Mouse (Mus musculus) kidney, embryonic 14.5 days (tissue): ENCODE measurements around the gene Cttn. TPM values are rescaled to one million over a fixed set of nuclear protein-coding genes. Genes with fewer than 3 reads are reported as not detected.

Source experiments
- ATAC-seq: fragments of 200-750 bp; cut with Nextera tagmentation; 2 replicates; pipeline ENCODE4 v1.8.0; 2017; ENCODE audit warnings: moderate number of reproducible peaks, mild to moderate bottlenecking, moderate TSS enrichment, moderate library complexity; ENCODE audit not compliant: low FRiP score, low TSS enrichment
- H3K27ac ChIP-seq: fragments of 300-500 bp; sonication (generic); 2 replicates; pipeline ENCODE4 v1.5.1; 2014; ENCODE audit warnings: low read depth, mild to moderate bottlenecking, low read length, moderate library complexity, mixed read lengths
- H3K27me3 ChIP-seq: fragments of 300-500 bp; sonication (generic); 2 replicates; pipeline ENCODE4 v1.6.1; 2014; ENCODE audit warnings: mild to moderate bottlenecking, low read length; ENCODE audit not compliant: control insufficient read depth, insufficient read depth
- H3K36me3 ChIP-seq: fragments of 300-500 bp; sonication (generic); 2 replicates; pipeline ENCODE4 v1.6.1; 2014; ENCODE audit warnings: low read length, mixed read lengths; ENCODE audit not compliant: control insufficient read depth, insufficient read depth
- H3K4me1 ChIP-seq: fragments of 300-500 bp; sonication (generic); 2 replicates; pipeline ENCODE4 v1.6.1; 2014; ENCODE audit warnings: low read length, mixed read lengths; ENCODE audit not compliant: control insufficient read depth, insufficient read depth
- H3K4me2 ChIP-seq: fragments of 300-500 bp; sonication (generic); replicated peaks from 2 replicates; pipeline ENCODE4 v1.6.1; 2014; ENCODE audit warnings: low read depth, mild to moderate bottlenecking, low read length
- H3K4me3 ChIP-seq: fragments of 300-500 bp; sonication (generic); 2 replicates; pipeline ENCODE4 v1.5.1; 2014; ENCODE audit warnings: mild to moderate bottlenecking, low read length
- H3K9ac ChIP-seq: fragments of 300-500 bp; sonication (generic); 2 replicates; pipeline ENCODE4 v1.6.1; 2014; ENCODE audit warnings: low read depth, mild to moderate bottlenecking, low read length, moderate library complexity
- H3K9me3 ChIP-seq: fragments of 300-500 bp; sonication (generic); 2 replicates; pipeline ENCODE4 v1.6.1; 2016; ENCODE audit warnings: low read length; ENCODE audit not compliant: control insufficient read depth
- WGBS: fragments of 180-500 bp; shearing (Covaris S2); extraction: QIAGEN DNeasy Blood & Tissue Kit; methylation state at CpG from one replicate; pipeline ENCODE4 v1.1.7; 2014; 5-methylcytosine and 5-hydroxymethylcytosine counted together
- polyA plus RNA-seq: library from polyadenylated mRNA; unstranded; fragments of >200 nt; fragmentation: Nextera tagmentation; extraction: Ambion mirVana; gene quantifications from 2 replicates; pipeline ENCODE4 v1.2.1, GENCODE M21; 2014

Cttn gene
- polyA plus RNA-seq, 1 experiment from 2014 or later: 177 TPM

- peaks cover 82% of the 10 kb centered on the region for H3K36me3 ChIP-seq
- H3K27me3 ChIP-seq: no peaks in the 10 kb centered on the region
- H3K4me3 ChIP-seq: no peak overlapping the region
- ATAC-seq: no peak
- no peak overlapping the region for H3K27ac ChIP-seq
- H3K9me3 ChIP-seq: no peaks in the 10 kb centered on the region
- H3K9ac ChIP-seq: no peak overlapping the region
- no peak overlapping the region for H3K4me2 ChIP-seq
- no peaks in the 10 kb centered on the region for H3K4me1 ChIP-seq
- 92% methylated on average over 7 of the region's 7 CpGs for WGBS
Observed at GRCm38 (mm10) chr7:144438811-144439210, 32.0 kb downstream of the Cttn start.

GRCm38 (mm10) chr7:144432920-144433319 lies 37.9 kb downstream of the Cttn start:
- H3K4me3 ChIP-seq: no peak overlapping the region
- no peaks in the 10 kb centered on the region for H3K9me3 ChIP-seq
- H3K9ac ChIP-seq: no peak overlapping the region
- ATAC-seq: no peak
- no peak overlapping the region for H3K4me2 ChIP-seq
- H3K27ac ChIP-seq: no peak overlapping the region
- peaks cover 24% of the 10 kb centered on the region for H3K36me3 ChIP-seq
- H3K4me1 ChIP-seq: no peaks in the 10 kb centered on the region
- no peaks in the 10 kb centered on the region for H3K27me3 ChIP-seq
- 72% methylated on average over 2 of the region's 2 CpGs for WGBS

DNA sequence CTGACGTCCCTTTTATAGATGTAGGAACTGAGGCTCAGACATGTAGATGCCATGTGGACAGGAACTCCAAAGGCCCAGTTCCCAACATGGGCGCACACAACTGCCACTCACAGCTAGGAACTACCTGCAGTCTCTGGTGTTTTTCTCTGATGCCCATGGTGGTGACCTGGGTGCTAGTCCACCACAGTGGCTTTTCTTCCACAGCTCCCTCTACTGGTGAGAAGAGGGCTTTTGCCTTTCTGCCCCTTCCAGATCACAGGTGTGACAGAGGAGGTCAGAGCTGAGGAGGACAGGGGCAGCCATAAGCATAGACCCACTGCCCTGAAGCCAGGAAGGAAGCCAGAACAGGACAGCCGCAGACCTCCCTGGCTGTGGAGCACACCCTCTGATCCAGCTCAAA lies 43.3 kb downstream of the Cttn start:
- Histone ChIP-seq H3K27me3 (no peaks in the 10 kb centered on the region), H3K4me1 (no peaks in the 10 kb centered on the region), H3K27ac (no peak overlapping the region), H3K4me3 (no peak overlapping the region), H3K36me3 (no peaks in the 10 kb centered on the region), H3K9me3 (no peaks in the 10 kb centered on the region), H3K9ac (no peak overlapping the region), H3K4me2 (no peak overlapping the region)
- no peak for ATAC-seq
- WGBS: 88% methylated on average over 3 of the region's 3 CpGs

GRCm38 (mm10) chr7:144426594-144426993 lies 44.2 kb downstream of the Cttn start:
- Histone ChIP-seq H3K36me3 (no peaks in the 10 kb centered on the region), H3K4me1 (no peaks in the 10 kb centered on the region), H3K9ac (no peak overlapping the region), H3K27ac (no peak overlapping the region), H3K4me2 (no peak overlapping the region), H3K4me3 (no peak overlapping the region), H3K27me3 (no peaks in the 10 kb centered on the region), H3K9me3 (no peaks in the 10 kb centered on the region)
- no peak for ATAC-seq
- 93% methylated on average over 3 of the region's 3 CpGs for WGBS

GRCm38 (mm10) chr7:144425953-144426352 lies 44.9 kb downstream of the Cttn start:
- WGBS: 11% methylated on average over 8 of the region's 8 CpGs
- Histone ChIP-seq H3K36me3 (no peaks in the 10 kb centered on the region), H3K4me3 (no peak overlapping the region), H3K27me3 (no peaks in the 10 kb centered on the region), H3K9me3 (no peaks in the 10 kb centered on the region), H3K4me1 (no peaks in the 10 kb centered on the region), H3K27ac (no peak overlapping the region), H3K4me2 (no peak overlapping the region), H3K9ac (no peak overlapping the region)
- ATAC-seq: no peak

DNA sequence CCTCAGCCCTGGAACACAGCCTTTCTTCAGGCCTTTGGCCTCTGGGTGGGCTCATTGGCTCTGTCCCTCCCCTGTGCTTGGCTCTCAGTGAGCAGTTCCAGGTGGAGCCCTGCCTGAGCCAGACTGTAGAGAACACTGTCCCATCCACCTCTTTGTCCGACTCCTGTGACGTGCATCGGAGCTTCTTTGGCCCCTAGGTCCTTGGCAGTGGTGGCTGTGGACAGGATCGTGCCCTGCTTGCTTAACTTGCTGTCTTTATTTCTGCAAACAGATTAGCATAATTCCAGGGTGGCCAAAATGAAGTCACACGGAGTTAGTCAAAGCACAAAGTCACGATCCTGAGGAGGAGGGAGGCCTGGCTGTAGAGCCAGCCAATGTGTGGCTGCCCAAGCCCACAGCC lies 49.3 kb downstream of the Cttn start:
- Histone ChIP-seq H3K27ac (no peak overlapping the region), H3K27me3 (no peaks in the 10 kb centered on the region), H3K4me2 (no peak overlapping the region), H3K36me3 (no peaks in the 10 kb centered on the region), H3K9me3 (no peaks in the 10 kb centered on the region), H3K9ac (no peak overlapping the region), H3K4me3 (no peak overlapping the region), H3K4me1 (peaks cover 13% of the 10 kb centered on the region)
- 78% methylated on average over 6 of the region's 6 CpGs for WGBS
- ATAC-seq: no peak

- 20% methylated on average over 16 of the region's 16 CpGs for WGBS
- Histone ChIP-seq H3K9ac (no peak overlapping the region), H3K4me2 (no peak overlapping the region), H3K36me3 (no peaks in the 10 kb centered on the region), H3K27me3 (no peaks in the 10 kb centered on the region), H3K27ac (no peak overlapping the region), H3K9me3 (no peaks in the 10 kb centered on the region), H3K4me3 (no peak overlapping the region), H3K4me1 (peaks cover 13% of the 10 kb centered on the region)
- no peak for ATAC-seq
Observed at GRCm38 (mm10) chr7:144420552-144420951, 50.3 kb downstream of the Cttn start.

DNA sequence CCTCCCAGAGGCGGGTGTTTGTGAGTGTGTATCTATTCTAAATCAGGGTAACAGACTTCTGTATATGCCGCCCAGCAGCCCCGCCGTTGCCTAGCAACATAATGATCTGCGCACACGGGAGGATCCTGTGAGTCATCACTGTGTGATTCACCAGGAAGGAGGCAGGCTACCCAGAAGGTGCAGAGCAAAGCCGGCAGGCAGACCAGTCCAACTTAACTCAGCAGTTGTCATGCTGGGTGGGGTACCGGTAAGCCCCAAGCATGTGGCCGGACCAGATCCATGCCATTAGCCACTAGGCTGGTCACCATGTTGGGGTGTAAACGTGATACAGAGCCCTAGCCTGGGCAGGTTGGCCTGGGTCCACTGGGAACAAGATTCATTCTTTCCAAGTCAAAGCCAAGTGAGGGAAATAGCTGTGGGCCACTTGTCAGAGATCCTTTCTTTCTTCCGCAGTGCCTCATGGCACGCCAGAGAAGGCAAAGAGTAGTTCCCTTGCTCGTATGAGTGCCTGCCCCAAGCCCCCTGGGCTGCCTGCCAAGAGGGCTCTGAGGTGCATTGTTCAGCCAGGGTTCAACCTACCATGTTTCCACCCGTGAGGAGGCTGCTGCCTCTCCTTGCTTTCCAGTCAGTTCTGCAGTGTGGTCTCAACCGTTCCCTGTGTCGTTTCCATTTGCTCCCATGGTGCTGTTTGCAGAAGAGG lies 53.0 kb downstream of the Cttn start:
- WGBS: 51% methylated on average over 16 of the region's 16 CpGs
- Histone ChIP-seq H3K4me3 (no peak overlapping the region), H3K27me3 (no peaks in the 10 kb centered on the region), H3K4me1 (peaks cover 13% of the 10 kb centered on the region), H3K27ac (no peak overlapping the region; the same call in 1 of the 2 replicates), H3K4me2 (no peak overlapping the region), H3K36me3 (no peaks in the 10 kb centered on the region), H3K9ac (no peak overlapping the region), H3K9me3 (no peaks in the 10 kb centered on the region)
- no peak for ATAC-seq

GRCm38 (mm10) chr7:144417234-144417633 lies 53.6 kb downstream of the Cttn start:
- no peaks in the 10 kb centered on the region for H3K36me3 ChIP-seq
- H3K9me3 ChIP-seq: no peaks in the 10 kb centered on the region
- peaks cover 13% of the 10 kb centered on the region for H3K4me1 ChIP-seq
- H3K4me2 ChIP-seq: no peak overlapping the region
- no peak overlapping the region for H3K27ac ChIP-seq
- no peak overlapping the region for H3K9ac ChIP-seq
- H3K4me3 ChIP-seq: no peak overlapping the region
- no peak for ATAC-seq
- 62% methylated on average over 2 of the region's 2 CpGs for WGBS
- H3K27me3 ChIP-seq: no peaks in the 10 kb centered on the region
